Mouse (Mus musculus) neutrophil, adult 5-6 weeks (primary cell): ENCODE data around the gene Gltpd2. TPM values are rescaled to one million over a fixed set of nuclear protein-coding genes. Genes with fewer than 3 reads are reported as not detected.
A peak's percentile ranks its signal among the peaks of the same experiment; 100 is the strongest.
"Not testable (repeated sequence)": the region's sequence is repeated elsewhere in the genome, so short reads cannot be mapped to it uniquely, and the experiment has no call there.

Experiments
- ATAC-seq: fragments of 151-379, 151-347 bp; 2 replicates; pipeline ENCODE4 v1.8.0; 2017; ENCODE audit warnings: mild to moderate bottlenecking, moderate TSS enrichment; ENCODE audit not compliant: insufficient number of reproducible peaks, poor library complexity, low FRiP score, severe bottlenecking; ENCODE audit errors: extremely low read depth
- total RNA-seq: library from RNA; stranded (forward); fragments of 200-1000 nt; gene quantifications from 2 replicates; pipeline ENCODE4 v1.2.3, GENCODE M21; 2017

Gene Gltpd2
- not detected in 2 replicates for total RNA-seq

DNA sequence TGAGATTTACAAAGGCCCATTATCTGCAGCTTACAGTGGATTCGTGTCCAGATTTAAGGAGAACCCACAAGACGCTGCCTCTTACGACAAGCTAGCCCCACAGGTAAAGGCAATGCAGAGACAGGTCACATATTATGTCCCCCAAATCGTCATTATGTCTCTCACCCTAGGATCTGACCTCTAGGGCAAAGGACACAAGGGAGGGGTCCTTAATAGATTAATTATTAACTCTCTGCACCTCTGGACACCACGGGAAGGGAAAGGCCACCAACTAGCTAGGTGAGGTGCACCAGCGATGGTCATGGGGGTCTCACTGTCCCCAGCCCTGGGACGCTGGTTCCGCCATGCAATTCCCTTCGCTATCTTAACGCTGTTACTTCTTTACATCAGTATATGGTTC is at the start of gene Gltpd2:
TSS of gene Gltpd2 (plus strand) at position 274 of the 400 bp plus-strand sequence.
- ATAC-seq, result no peak

DNA sequence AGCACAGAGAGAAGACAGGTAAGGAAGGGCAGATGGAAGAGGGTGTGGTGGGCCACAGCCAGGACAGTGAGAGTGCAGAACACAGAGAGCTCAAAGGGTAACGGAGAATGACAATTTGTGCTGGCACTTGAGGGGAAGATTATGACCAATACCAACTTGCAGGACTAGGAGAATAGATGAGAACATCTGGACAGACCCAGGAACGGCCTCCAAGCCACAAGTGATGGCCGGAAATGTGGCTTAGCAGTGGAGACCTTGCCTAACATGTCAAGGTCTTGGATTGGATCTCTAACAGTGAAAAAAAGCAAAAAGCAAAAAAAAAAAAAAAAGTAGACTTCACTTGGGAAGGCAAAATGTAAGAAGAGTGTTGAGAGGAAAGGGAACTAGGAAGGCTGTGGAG is 49.2 kb upstream of the Gltpd2 start:
- no peak for ATAC-seq

DNA sequence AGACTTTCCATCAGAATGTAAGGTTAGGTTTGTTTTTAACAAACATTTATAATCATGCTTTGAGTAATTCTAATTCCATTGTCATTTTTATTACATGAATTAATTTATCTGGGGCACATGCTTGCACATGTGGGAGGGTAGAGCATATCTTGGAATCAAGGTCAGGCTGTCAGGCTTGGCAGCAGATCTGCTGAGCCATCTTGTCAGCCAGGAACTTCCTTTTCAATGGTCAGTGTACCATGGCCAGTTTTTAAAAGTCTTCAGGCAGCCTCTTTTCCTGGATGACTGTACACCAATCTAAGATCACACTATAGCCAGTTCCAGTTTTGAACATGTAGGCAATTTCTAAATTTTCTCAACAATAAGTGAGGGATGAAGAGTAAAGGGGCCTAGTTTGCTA is 46.3 kb upstream of the Gltpd2 start:
- ATAC-seq, result no peak

DNA sequence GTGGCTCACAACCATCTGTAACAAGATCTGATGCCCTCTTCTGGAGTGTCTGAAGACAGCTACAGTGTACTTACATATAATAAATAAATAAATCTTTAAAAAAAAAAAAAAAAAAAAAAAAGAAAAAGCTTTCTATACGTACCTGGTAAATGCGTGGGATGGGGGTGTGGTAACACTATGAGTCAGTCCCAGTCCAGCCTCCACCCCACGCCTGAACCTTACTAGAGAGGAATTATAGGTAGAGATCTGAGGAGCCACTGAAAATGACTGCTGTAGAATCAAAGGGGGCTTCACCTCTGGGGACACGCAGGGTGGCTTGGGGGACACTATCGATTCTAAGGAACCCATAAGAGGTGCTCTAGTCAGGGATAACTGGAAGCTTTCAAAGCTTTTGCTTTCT is 45.7 kb upstream of the Gltpd2 start:
- ATAC-seq, result not testable (repeated sequence)

- ATAC-seq, result no peak
Observed at GRCm38 (mm10) chr11:70474872-70475534, 44.0 kb upstream of the Gltpd2 start.

DNA sequence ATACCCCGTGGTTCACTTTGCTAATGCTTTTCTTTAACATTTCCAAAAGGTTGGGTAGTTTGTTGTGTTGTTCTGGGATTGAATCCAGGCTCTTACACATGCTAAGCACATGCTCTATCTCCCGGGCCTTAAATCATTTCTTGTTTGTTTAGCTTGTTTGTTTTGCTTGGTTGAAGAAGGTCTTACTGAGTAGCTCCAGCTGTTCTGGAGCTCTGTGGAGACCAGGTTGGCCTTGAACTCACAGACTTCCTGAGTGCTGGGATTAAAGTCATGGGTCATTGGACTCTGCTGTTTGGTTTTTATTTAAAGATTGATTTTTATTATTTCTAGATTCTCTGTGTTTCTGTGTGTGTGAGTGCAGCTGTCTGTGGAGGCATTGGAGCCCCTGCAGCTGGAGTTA is 33.5 kb upstream of the Gltpd2 start:
- ATAC-seq, result no peak

GRCm38 (mm10) chr11:70487816-70488215 is 31.2 kb upstream of the Gltpd2 start:
- no peak for ATAC-seq

GRCm38 (mm10) chr11:70489138-70489537 is 29.9 kb upstream of the Gltpd2 start:
- no peak for ATAC-seq

DNA sequence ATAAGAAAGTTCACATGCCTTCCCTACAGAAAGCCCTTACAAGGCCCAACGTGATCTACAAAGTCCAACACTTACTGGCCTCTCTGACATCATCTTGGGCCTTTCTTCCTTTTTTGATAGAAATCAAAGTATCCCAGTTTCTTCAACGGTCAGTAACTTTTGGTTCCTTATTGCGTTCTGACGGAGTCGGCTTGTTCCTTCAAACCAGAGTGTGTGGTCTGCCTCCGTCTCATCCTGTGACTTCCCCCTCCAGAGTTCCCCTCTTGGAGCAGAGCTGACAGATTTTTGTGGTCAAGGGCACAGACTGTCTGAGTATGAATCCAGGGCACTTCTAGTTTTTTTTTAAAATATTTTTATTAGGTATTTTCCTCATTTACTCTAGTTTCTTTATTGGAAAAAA is 29.3 kb upstream of the Gltpd2 start:
- no peak for ATAC-seq

- 0 out of 2 replicates have a peak, but pooled peaks have one; percentile 13 for ATAC-seq
Observed at GRCm38 (mm10) chr11:70499566-70500475, 19.2 kb upstream of the Gltpd2 start.

GRCm38 (mm10) chr11:70500476-70500812 is 18.6 kb upstream of the Gltpd2 start:
- ATAC-seq, result no peak

DNA sequence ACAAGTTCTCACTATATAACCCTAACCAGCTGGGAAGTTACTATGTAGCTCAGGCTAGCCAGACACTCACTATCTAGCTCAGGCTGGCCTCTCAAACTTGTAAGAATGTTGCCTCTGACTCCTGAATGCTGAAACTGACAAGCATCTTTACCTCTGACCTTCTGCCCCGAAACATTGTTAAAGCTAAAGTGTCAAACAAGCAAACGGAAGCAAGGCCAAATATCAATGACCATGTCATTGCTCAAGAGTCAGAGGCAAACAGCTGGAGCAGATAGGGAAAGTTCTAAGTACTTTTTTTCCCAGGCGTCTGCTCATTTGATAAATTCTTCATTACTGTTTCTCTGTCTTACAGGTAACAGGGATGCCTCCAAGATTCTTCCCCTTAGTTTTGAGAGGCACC is 17.0 kb upstream of the Gltpd2 start:
- ATAC-seq, result no peak

DNA sequence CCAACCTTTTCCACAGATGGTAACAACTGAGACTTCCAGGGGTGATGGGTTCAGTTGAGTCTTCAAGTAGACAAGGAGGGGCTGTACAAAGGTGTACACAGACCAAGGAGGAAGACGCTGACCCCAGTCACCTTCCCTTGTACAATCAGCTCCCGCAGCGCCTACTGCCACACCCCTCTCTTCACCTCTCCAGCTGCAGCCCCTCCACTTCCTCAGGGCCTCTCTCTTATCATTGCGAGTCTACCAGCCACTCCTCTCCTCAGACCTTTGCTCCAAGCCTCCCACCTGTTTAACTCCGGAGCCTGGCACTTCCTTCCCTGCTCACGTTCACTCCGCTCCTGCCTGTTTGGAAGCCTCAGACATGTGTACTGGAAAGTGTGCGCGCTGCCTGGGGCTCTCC is 14.0 kb upstream of the Gltpd2 start, which contains the start of gene Tm4sf5:
TSS of gene Tm4sf5 (plus strand) at position 275 of the 400 bp plus-strand sequence.
- no peak for ATAC-seq

- ATAC-seq, result peak; percentile 50; the same call in 1 of the 2 replicates
Observed at GRCm38 (mm10) chr11:70506385-70506784, 12.6 kb upstream of the Gltpd2 start.

DNA sequence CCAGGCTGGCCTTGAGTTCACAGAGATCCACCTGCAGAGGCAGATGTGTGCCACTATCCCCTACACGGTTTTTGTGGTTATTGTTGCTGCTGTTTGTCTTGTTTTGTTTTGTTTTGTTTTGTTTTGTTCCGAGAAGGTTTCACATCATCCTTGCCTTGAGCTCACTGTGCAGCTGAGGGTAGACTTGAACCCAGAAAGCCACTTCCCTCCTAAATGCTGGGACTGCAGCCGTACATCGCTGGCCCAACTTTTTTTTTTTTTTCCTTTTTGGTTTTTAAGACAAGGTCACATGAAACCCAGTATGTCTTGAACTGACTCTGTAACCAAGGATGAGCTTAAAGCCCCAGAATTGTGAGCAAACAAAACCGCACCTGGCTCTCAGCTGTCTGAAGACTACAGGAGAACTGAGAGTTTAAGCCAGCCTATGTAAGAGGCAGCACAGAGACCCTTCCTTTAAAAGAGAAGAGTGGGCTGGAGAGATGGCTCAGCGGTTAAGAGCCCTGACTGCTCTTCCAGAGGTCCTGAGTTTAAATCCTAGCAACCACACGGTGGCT is 12.0 kb upstream of the Gltpd2 start:
- ATAC-seq, result no peak

DNA sequence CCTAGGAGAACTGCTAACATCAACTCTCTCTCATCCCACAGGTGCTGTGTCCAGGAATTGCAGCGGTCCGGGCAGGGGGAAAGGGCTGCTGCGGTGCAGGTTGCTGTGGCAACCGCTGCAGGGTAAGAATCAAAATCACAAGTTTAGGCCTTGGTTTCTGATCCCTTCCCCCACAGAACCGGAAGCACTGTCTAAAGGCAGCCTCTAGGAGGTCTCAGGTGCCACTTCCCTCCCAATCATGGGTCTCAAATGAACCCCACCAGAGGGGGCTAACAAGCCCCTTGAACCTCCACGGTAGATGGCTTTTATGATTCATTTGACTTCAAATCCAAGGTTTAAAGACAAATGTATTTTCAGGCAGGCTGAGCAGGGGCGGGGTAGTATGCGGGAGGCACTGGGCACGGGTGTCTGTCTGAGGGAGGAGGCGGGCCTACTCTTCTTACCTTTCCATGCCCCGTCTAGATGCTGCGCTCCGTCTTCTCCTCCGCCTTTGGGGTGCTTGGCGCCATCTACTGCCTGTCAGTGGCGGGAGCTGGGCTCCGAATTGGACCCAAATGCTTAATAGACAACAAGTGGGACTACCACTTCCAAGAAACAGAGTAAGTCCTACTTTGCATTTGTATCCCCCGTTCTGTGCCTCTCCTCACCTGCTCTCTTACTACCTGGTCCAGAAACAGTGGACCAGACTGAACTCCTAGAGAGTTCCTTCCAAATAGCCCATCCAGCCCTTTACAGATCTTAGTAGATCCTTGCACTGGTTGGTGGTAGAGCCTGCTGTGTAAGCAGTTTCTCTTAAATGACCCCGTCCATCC is 9.0 kb upstream of the Gltpd2 start:
- peak; percentile 73; the same call in 1 of the 2 replicates for ATAC-seq

DNA sequence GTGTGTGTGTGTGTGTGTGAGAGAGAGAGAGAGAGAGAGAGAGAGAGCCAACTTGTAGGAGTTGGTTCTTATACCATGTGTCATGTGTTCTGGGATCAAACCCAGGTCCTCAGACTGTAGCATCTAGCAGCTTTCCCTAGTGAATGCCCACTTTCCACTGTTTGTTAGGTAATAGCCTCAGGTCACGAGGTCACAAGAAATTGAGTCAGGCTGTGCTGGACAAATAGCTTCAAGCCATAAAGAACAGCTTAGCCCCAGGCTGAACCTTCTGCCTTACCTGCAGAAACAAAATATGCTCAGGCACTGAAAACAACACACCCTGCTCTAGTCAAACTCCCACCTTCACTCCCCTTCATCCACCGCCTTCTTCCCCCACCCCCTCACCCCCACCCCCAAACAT is 7.8 kb upstream of the Gltpd2 start:
- no peak for ATAC-seq

- ATAC-seq, result no peak
Observed at GRCm38 (mm10) chr11:70511825-70512224, 7.2 kb upstream of the Gltpd2 start.

DNA sequence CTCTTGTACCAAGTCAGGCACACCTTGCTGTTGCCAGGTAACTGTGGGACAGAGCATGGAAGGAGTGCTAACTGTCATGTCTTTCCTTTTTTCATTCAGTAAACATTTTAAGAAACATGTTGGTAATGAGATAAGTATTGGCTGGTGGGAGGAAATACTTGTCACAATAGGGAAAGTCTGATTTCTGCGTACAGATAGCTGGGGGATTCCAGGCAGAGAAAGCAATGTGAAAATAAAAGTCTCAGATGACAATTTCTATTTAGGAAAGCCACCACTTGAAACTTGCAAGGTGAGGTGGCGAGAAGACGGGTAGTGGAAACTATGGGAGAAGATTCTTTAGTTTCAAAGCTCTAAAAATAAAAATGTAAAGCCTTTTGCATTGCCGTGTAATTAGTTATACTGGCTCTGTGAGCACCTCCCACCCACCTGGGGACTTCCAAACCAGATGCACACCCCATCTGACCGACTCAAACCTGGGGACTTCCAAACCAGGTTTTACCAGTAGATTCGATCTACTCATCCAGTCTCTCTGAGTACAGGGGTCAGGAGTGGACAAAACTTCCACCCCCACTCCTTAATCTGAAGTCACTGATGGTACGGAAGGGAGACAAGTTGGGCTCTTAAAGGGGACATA is 6.2 kb upstream of the Gltpd2 start:
- ATAC-seq, result no peak
